Mouse (Mus musculus): Measurements from ENCODE around the gene Errfi1. TPM values are rescaled to one million over a fixed set of nuclear protein-coding genes. Genes with fewer than 3 reads are reported as not detected.

The Errfi1 gene
- polyA plus RNA-seq, 1 experiment from 2014 or later = 20.3 TPM

GRCm38 (mm10) chr4:150821381-150821780 lies 32.3 kb upstream of the Errfi1 start:
- Histone ChIP-seq H3K27me3 (ENCODE audit: control insufficient read depth, insufficient read depth, low read length) (peaks cover 2% of the 10 kb centered on the region; the same call in 1 of the 2 replicates), H3K9ac (ENCODE audit: low read length) (no peak overlapping the region), H3K4me3 (ENCODE audit: low read depth, low read length) (no peak overlapping the region), H3K4me2 (ENCODE audit: low read depth, low read length, severe bottlenecking) (no peak overlapping the region), H3K9me3 (ENCODE audit: control insufficient read depth, low read length) (no peaks in the 10 kb centered on the region), H3K27ac (ENCODE audit: low read depth, low read length) (no peak overlapping the region), H3K36me3 (ENCODE audit: control insufficient read depth, insufficient read depth, low read length) (no peaks in the 10 kb centered on the region), H3K4me1 (replicated peaks; ENCODE audit: control insufficient read depth, insufficient read depth, low read length) (peaks cover 4% of the 10 kb centered on the region; the same call in 1 of the 2 replicates)
- 71% methylated on average over 8 of the region's 8 CpGs for WGBS
- ATAC-seq (replicated peaks; ENCODE audit: low FRiP score) (no peak), DNase-seq (ENCODE audit: low spot score) (peak; percentile 39)

GRCm38 (mm10) chr4:150822624-150823023 lies 31.1 kb upstream of the Errfi1 start:
- Histone ChIP-seq H3K4me3 (ENCODE audit: low read depth, low read length) (no peak overlapping the region), H3K4me1 (replicated peaks; ENCODE audit: control insufficient read depth, insufficient read depth, low read length) (peaks cover 4% of the 10 kb centered on the region; the same call in 1 of the 2 replicates), H3K27me3 (ENCODE audit: control insufficient read depth, insufficient read depth, low read length) (peaks cover 2% of the 10 kb centered on the region; the same call in 1 of the 2 replicates), H3K27ac (ENCODE audit: low read depth, low read length) (no peak overlapping the region), H3K9ac (ENCODE audit: low read length) (no peak overlapping the region), H3K9me3 (ENCODE audit: control insufficient read depth, low read length) (no peaks in the 10 kb centered on the region), H3K36me3 (ENCODE audit: control insufficient read depth, insufficient read depth, low read length) (no peaks in the 10 kb centered on the region), H3K4me2 (ENCODE audit: low read depth, low read length, severe bottlenecking) (no peak overlapping the region)
- peak; percentile 24 for DNase-seq (ENCODE audit: low spot score)
- WGBS = 75% methylated on average over 9 of the region's 9 CpGs
- no peak for ATAC-seq (replicated peaks; ENCODE audit: low FRiP score)

- no peak overlapping the region; the same call in 1 of the 2 replicates for H3K9ac ChIP-seq (ENCODE audit: low read length)
- no peak for ATAC-seq (replicated peaks; ENCODE audit: low FRiP score)
- H3K27me3 ChIP-seq (ENCODE audit: control insufficient read depth, insufficient read depth, low read length) = peaks cover 2% of the 10 kb centered on the region; the same call in 1 of the 2 replicates
- WGBS = 42% methylated on average over 24 of the region's 24 CpGs
- no peak for DNase-seq (ENCODE audit: low spot score)
- H3K4me1 ChIP-seq (replicated peaks; ENCODE audit: control insufficient read depth, insufficient read depth, low read length) = peaks cover 4% of the 10 kb centered on the region; the same call in 1 of the 2 replicates
- H3K27ac ChIP-seq (ENCODE audit: low read depth, low read length) = no peak overlapping the region
- no peak overlapping the region for H3K4me3 ChIP-seq (ENCODE audit: low read depth, low read length)
- H3K4me2 ChIP-seq (ENCODE audit: low read depth, low read length, severe bottlenecking) = no peak overlapping the region
- no peaks in the 10 kb centered on the region for H3K9me3 ChIP-seq (ENCODE audit: control insufficient read depth, low read length)
- H3K36me3 ChIP-seq (ENCODE audit: control insufficient read depth, insufficient read depth, low read length) = no peaks in the 10 kb centered on the region
These were observed 29.9 kb upstream of the Errfi1 start for GRCm38 (mm10) chr4:150823614-150824480.

GRCm38 (mm10) chr4:150824877-150825276 lies 28.8 kb upstream of the Errfi1 start:
- H3K27ac ChIP-seq (ENCODE audit: low read depth, low read length) = no peak overlapping the region
- no peak for DNase-seq (ENCODE audit: low spot score)
- H3K36me3 ChIP-seq (ENCODE audit: control insufficient read depth, insufficient read depth, low read length) = no peaks in the 10 kb centered on the region
- ATAC-seq (replicated peaks; ENCODE audit: low FRiP score) = no peak
- 56% methylated on average over 6 of the region's 6 CpGs for WGBS
- H3K4me1 ChIP-seq (replicated peaks; ENCODE audit: control insufficient read depth, insufficient read depth, low read length) = peaks cover 4% of the 10 kb centered on the region; the same call in 1 of the 2 replicates
- no peak overlapping the region for H3K4me3 ChIP-seq (ENCODE audit: low read depth, low read length)
- H3K9me3 ChIP-seq (ENCODE audit: control insufficient read depth, low read length) = no peaks in the 10 kb centered on the region
- no peak overlapping the region for H3K4me2 ChIP-seq (ENCODE audit: low read depth, low read length, severe bottlenecking)
- H3K27me3 ChIP-seq (ENCODE audit: control insufficient read depth, insufficient read depth, low read length) = peaks cover 2% of the 10 kb centered on the region; the same call in 1 of the 2 replicates
- no peak overlapping the region for H3K9ac ChIP-seq (ENCODE audit: low read length)

- Histone ChIP-seq H3K4me2 (ENCODE audit: low read depth, low read length, severe bottlenecking) (no peak overlapping the region), H3K27ac (ENCODE audit: low read depth, low read length) (no peak overlapping the region), H3K9ac (ENCODE audit: low read length) (no peak overlapping the region), H3K27me3 (ENCODE audit: control insufficient read depth, insufficient read depth, low read length) (peaks cover 2% of the 10 kb centered on the region; the same call in 1 of the 2 replicates), H3K4me1 (replicated peaks; ENCODE audit: control insufficient read depth, insufficient read depth, low read length) (peaks cover 4% of the 10 kb centered on the region; the same call in 1 of the 2 replicates), H3K4me3 (ENCODE audit: low read depth, low read length) (no peak overlapping the region), H3K36me3 (ENCODE audit: control insufficient read depth, insufficient read depth, low read length) (no peaks in the 10 kb centered on the region), H3K9me3 (ENCODE audit: control insufficient read depth, low read length) (no peaks in the 10 kb centered on the region)
- no peak for ATAC-seq (replicated peaks; ENCODE audit: low FRiP score)
- 24% methylated on average over 7 of the region's 7 CpGs for WGBS
- DNase-seq (ENCODE audit: low spot score) = no peak
These were observed 28.2 kb upstream of the Errfi1 start for GRCm38 (mm10) chr4:150825531-150825930.

- no peak overlapping the region for H3K9ac ChIP-seq (ENCODE audit: low read length)
- H3K9me3 ChIP-seq (ENCODE audit: control insufficient read depth, low read length) = no peaks in the 10 kb centered on the region
- no peak overlapping the region for H3K4me2 ChIP-seq (ENCODE audit: low read depth, low read length, severe bottlenecking)
- no peak overlapping the region for H3K4me3 ChIP-seq (ENCODE audit: low read depth, low read length)
- H3K36me3 ChIP-seq (ENCODE audit: control insufficient read depth, insufficient read depth, low read length) = no peaks in the 10 kb centered on the region
- WGBS = 78% methylated on average over 3 of the region's 3 CpGs
- H3K27me3 ChIP-seq (ENCODE audit: control insufficient read depth, insufficient read depth, low read length) = no peaks in the 10 kb centered on the region
- DNase-seq (ENCODE audit: low spot score) (peak; percentile 11), ATAC-seq (replicated peaks; ENCODE audit: low FRiP score) (no peak)
- no peak overlapping the region for H3K27ac ChIP-seq (ENCODE audit: low read depth, low read length)
- H3K4me1 ChIP-seq (replicated peaks; ENCODE audit: control insufficient read depth, insufficient read depth, low read length) = no peaks in the 10 kb centered on the region
These were observed 22.4 kb upstream of the Errfi1 start for GRCm38 (mm10) chr4:150831321-150831720.

- ATAC-seq (replicated peaks; ENCODE audit: low FRiP score) (no peak), DNase-seq (ENCODE audit: low spot score) (no peak)
- 88% methylated on average over 6 of the region's 6 CpGs for WGBS
- Histone ChIP-seq H3K9ac (ENCODE audit: low read length) (no peak overlapping the region), H3K4me1 (replicated peaks; ENCODE audit: control insufficient read depth, insufficient read depth, low read length) (no peaks in the 10 kb centered on the region), H3K27me3 (ENCODE audit: control insufficient read depth, insufficient read depth, low read length) (no peaks in the 10 kb centered on the region), H3K4me2 (ENCODE audit: low read depth, low read length, severe bottlenecking) (no peak overlapping the region), H3K27ac (ENCODE audit: low read depth, low read length) (no peak overlapping the region), H3K9me3 (ENCODE audit: control insufficient read depth, low read length) (no peaks in the 10 kb centered on the region), H3K36me3 (ENCODE audit: control insufficient read depth, insufficient read depth, low read length) (no peaks in the 10 kb centered on the region), H3K4me3 (ENCODE audit: low read depth, low read length) (no peak overlapping the region)
These were observed 21.8 kb upstream of the Errfi1 start for GRCm38 (mm10) chr4:150831941-150832340.

- ATAC-seq (replicated peaks; ENCODE audit: low FRiP score) = no peak
- Histone ChIP-seq H3K4me1 (replicated peaks; ENCODE audit: control insufficient read depth, insufficient read depth, low read length) (no peaks in the 10 kb centered on the region), H3K4me3 (ENCODE audit: low read depth, low read length) (no peak overlapping the region), H3K4me2 (ENCODE audit: low read depth, low read length, severe bottlenecking) (no peak overlapping the region), H3K27me3 (ENCODE audit: control insufficient read depth, insufficient read depth, low read length) (no peaks in the 10 kb centered on the region), H3K9ac (ENCODE audit: low read length) (no peak overlapping the region), H3K27ac (ENCODE audit: low read depth, low read length) (no peak overlapping the region), H3K9me3 (ENCODE audit: control insufficient read depth, low read length) (no peaks in the 10 kb centered on the region), H3K36me3 (ENCODE audit: control insufficient read depth, insufficient read depth, low read length) (no peaks in the 10 kb centered on the region)
- WGBS = 92% methylated on average over 5 of the region's 5 CpGs
- no peak for DNase-seq (ENCODE audit: low spot score)
These were observed 18.6 kb upstream of the Errfi1 start for GRCm38 (mm10) chr4:150835163-150835562.
